Mouse (Mus musculus) v-Abl transformed pro-B cells (cell line): ENCODE measurements around the gene Col15a1.

ENCODE experiments used
- in situ Hi-C, 2 experiments: fragments of 400-800 bp; cut with MboI; formaldehyde crosslinking; loops; one replicate each; pipeline ENCODE4 v1.15.1; 2025; ENCODE audit not compliant: unreplicated experiment in 2 of 2

Gene Col15a1

DNA sequence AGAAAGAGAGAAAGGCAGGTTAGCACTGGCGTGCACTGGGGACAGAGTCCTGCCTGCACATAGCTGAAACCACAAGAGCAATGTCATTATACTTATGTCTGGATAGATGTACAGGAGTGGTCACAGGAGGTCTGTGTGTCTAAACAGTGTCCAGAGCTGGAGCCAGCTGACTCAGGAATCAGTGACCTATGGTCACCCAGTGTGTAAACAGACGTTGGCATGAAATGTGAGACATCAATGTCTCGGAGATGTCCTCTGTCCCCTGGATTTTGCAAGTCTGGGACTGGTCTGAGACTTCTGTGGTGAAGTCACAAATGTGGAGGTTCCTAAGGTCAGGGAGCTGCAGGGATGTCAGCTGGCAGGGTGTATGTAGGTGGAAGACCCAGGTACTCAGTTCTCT lies 50.2 kb downstream of the Col15a1 start:
- in situ Hi-C loops: no loop called here

DNA sequence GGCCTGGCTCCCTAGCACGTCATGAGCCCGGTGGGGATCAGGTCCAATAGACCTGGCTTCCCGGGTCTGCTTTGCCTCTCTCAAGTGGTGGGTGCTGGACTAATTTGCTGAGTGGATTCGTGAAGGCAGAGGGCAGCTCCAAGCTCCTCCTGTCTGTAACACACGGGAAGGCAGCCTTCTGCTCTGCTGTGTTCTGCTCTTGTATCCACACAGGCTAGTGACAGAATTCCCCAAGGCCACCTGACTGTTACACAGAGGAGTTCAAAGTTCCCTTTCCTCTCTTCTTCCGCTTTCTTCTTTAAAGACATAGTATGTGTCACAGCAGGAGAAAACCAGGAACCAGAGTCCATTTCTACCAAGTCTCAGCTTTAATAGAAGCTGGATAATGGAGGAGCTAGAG lies 53.1 kb downstream of the Col15a1 start:
- in situ Hi-C loops: no loop called here

GRCm38 (mm10) chr4:47261919-47262318 lies 54.0 kb downstream of the Col15a1 start:
- in situ Hi-C loops: no loop called here

DNA sequence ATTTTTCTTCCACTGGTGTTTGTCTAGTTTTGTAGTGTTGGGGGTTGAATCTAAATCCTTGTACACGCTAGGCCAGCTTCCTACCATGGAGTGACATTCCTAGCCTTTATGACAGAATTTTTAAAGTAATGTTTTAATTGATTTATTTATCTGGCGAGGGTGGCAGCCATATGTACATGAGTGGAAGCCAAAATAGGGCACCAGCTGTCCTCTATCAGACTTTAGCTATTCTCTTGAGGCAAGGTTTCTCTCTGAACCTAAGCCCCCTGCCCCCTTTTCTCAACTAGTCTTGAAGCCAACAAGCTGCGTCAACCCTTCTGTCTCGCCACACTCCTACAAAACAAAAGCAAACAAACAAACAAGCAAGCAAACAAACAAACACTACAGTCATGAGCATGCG lies 57.6 kb downstream of the Col15a1 start:
- in situ Hi-C loops: no loop called here

DNA sequence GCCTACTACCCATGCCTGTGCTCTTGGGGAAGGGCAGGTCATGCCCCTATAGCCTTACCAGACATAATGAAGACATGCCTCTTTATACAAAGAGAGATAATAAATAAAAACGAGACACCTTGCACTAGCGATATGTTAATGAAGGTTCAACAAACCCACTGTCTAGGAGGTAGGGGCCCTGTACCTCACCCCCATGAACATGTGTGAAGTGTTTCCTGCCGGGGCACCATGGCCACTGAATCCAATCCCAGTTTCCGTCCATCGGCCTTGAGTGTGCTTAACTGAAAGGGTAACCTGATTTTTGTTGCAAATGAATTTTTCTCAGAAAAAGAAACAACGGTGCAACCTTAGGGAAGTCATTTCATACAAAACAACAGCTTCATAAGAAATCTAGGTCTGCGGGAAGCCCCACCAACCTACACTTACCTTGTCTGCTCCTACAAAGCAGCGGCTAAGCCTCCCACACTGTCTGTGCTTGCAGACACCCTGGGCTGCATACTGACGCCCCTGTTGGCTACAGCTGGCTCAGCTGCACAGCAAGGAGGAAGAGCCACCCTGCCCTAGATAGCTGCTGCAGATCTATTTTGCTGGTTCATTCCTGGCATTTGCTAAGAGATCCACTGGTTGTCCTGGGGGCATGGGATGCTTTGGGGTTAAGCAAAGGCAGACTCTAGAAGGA lies 64.6 kb downstream of the Col15a1 start:
- in situ Hi-C loops: no loop called here

DNA sequence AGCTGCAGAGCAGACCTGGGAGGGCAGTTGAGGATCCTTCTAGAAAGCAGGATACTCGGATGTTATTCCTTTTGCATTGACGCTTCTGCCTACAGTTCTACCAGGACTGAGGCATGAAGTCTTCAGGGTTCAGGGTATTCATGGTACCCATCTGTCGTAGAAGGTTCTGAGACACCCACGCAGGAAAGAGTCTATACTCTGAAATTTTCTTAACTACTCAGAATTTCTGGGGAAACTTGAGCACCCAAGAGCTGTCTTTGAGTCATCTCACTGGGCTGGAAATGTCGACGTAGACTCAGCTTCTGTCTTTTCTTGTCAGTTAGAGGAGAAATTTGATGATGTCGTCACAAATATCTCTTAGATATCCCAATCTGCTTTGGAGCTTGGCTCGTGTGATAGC lies 65.8 kb downstream of the Col15a1 start:
- in situ Hi-C loops: no loop called here

DNA sequence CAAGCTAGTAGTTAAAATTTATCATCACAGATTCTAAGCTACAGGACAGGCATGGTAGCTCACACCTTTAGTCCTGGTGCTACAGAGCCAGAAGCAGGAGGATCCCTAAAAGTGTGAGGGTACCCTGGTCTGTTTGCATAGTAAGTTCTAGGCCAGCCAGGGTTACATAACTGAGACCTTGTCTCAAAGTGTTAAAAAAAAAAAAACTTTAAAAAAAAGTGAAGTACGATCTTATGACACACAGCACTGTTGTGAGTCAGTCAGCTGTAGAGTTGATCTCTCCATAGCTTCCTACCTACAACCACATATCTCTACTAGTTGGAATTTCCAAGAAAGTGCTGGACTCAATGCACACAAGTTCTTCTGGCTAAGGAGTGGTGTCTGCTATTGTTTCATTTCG lies 67.0 kb downstream of the Col15a1 start:
- in situ Hi-C loops: no loop called here

DNA sequence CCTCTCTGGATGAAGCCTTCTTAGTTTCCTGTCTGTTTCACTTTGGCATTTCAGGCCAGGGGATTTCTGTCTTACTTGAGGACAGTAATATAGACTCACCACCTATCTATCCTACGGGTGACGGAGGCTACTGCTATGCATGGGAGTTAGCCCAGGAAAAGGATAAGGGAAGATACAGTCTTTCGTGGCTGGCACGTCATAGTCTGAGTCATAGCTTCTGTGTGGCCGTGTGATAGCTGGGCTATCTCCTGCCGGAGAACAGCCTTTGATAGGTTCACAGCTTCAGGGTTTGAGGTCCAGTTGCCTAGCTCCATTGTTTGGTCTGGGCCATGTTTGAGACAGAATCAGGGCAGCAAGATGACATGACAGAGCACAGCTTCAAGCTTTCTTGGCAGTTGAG lies 70.4 kb downstream of the Col15a1 start:
- in situ Hi-C loops: no loop called here

DNA sequence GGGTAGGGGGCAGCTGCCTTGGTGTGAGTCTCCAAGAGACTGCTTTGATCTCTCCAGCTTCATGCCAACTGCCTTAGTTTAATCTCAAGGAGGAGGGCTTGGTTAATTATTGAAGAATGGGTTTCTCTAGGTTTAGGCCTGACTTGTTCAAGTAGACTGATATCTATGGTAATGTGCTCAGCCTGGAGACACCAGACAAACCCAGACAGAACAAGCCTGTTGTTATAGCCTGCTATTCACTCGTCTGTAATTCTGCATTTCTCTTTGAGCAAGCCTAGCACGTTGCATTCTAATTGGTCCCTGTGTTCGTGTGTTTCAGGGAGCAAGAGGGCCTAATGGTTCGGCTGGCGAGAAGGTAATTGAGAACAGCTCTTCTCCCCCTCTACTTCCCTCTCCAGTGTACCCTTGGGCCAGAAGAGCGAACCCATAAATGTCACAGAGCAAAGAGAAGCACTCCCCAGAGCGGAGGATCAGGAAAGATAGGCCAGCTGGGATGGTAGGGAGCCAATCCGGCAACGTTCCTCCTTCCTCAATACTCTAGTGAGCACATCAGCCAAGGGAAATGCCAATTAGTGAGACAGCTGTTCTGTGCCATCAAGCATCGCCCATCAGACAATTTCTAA lies 71.2 kb downstream of the Col15a1 start:
- in situ Hi-C loops: no loop called here

GRCm38 (mm10) chr4:47280126-47280525 lies 72.2 kb downstream of the Col15a1 start:
- in situ Hi-C loops: no loop called here

DNA sequence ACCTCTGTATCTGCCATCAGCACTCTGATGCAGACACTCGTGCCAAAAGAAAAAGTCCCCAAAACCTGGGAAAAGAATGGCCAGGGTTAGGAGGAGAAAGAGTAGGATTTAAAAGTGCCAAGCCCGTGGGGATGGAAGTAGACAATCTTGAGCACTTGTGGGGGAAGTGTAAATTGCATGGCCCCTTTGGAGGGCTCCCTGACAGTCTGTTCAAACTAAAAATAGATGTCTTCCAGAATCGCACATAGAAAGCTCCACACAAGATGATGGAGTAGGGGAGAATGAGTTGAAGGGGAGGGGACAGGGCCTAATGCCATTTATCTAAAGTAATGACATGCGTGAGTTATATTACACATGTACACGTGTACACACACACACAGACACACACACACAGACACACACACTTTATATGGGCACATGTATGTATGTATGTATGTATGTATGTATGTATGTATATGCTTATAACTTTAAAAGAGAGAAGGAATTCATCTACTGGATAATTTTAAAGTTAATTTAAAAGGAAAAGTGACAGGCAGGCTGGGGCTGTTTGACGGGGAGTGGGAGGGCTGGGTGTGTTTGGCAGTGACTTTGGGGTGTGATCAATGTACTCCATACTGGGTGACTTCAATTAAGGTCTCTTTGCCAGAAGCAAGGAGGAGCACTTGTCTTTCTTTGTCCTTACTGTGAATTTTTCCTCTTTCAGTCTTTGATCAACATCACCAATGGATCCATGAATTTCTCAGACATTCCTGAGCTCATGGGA lies 74.1 kb downstream of the Col15a1 start:
- in situ Hi-C loops: no loop called here

GRCm38 (mm10) chr4:47284311-47284710 lies 76.3 kb downstream of the Col15a1 start:
- in situ Hi-C loops: no loop called here

GRCm38 (mm10) chr4:47284874-47285273 lies 76.9 kb downstream of the Col15a1 start:
- in situ Hi-C loops: no loop called here

GRCm38 (mm10) chr4:47286599-47287147 lies 78.7 kb downstream of the Col15a1 start:
- in situ Hi-C loops: no loop called here

- in situ Hi-C loops: no loop called here
These were observed 79.5 kb downstream of the Col15a1 start for GRCm38 (mm10) chr4:47287468-47287867.

GRCm38 (mm10) chr4:47288306-47288705 lies 80.3 kb downstream of the Col15a1 start:
- in situ Hi-C loops: no loop called here

DNA sequence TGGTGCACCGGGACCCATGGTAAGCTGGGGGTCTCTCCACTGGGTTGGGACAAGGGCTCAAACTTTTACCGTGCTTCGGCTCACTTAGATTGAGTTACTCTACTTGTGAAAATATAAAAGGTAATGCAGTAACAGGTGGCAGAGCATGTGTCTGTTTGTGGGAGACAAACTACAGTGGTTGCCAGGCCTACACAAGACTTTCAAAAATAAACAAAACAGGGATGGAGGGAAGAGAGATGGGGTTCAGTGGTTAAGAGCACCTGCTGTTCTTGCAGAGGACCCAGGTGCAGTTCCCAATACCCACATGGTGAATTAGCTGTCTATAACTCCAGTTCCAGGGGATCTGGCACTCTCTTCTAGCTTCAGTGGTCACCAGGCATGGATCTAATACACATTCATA lies 81.6 kb downstream of the Col15a1 start:
- in situ Hi-C loops: no loop called here

GRCm38 (mm10) chr4:47290448-47290847 lies 82.5 kb downstream of the Col15a1 start:
- in situ Hi-C loops: no loop called here

DNA sequence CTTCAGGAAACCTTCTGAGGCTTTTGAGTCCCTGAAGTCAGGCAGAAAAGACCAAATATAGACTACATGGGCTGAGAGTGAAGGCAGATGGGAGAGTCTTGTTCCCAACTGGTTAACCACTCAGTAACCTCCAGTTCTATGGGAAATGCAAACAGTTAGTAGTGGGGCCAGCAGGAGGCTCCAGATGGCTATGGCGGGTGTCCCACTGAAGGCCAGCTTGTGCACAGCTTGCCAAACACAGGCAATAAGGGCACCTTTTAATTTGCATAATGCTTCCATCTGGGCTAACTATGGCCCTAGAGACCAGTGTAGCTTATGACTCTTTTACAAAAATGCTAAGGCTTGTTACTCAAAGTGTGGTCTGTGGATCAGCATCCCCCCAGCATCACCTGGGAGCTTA lies 83.1 kb downstream of the Col15a1 start:
- in situ Hi-C loops: no loop called here

GRCm38 (mm10) chr4:47292956-47293355 lies 85.0 kb downstream of the Col15a1 start:
- in situ Hi-C loops: no loop called here

DNA sequence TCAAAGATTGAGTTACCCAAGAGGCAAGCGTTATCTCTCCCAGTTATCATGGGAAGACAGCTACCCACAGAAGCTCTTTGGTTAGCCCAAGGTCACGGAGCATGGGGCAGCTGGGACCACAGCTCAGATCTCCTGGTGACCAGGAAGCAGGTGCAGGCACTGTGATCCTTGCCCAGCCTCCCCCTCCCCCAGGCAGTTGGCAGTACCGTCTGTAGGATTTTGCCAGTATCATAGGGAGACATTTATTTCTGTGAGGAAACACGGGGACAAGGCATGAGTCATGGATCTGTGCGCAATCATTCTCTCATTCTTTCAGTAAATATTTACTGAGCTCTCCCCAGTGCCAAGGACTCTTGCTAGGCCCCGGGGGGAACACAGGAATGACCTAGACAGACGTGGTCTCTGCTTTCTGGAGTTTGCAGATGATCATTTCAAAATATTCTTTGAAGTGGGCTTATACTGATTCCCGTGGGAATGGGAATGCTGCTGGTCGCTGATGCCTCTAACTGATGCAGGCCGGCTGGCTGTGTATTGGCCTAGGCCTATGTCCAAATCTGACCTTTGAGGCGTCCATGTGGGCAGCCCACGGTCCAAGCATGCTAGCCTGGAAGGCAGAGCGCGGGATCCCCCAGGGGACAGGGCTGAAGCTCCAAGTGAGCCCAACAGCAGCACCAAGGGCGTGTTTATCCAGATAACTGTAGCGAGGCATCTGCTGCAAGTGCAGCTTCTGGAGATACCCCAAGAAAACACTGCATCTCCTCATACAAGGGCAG lies 86.0 kb downstream of the Col15a1 start:
- in situ Hi-C loops: no loop called here
